In the genomic region with DNA sequence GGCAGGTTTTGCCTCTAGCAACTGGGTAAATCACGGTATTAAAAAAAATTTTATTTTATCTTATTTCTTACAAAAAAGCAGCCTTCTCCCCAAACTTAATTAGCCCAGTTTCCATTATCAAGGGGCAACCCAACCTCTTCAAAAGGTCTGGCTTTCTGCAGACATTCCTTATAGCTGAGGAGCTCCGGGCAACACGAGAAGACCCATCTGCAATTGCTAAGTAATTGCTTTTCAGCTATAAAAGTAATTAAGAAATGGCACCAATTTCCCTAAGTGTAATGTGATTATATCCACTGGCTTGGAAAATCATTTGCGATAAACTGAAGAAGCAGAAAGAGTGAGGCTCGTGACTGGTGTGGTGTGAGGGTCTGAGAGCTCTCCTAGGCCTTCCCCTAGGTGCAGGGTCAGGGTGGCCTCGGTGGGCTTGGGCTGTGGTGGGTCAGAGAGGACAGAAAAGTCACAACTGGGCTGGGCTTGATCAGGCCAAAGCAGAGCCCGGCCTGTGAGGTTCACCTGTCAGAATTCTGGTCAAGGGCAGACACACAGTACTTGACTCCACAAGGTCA, we compare ENCODE assay signal across 22 mouse cellular contexts.
"Had no signal": no experiment of that assay in that cellular context is flagged by ENCODE, and none has a peak within 500 bp of the region (broad histone marks: within the 10 kb centered on the region; RNA-seq: fewer than 3 reads in every experiment).

No protein-coding gene starts in this region.

- H3K9me3 ChIP-seq: limb, embryonic 12.5 days; limb, embryonic 15.5 days; midbrain, embryonic 12.5 days; neural tube, embryonic 12.5 days; stomach, embryonic 15.5 days had no signal

- H3K36me3 ChIP-seq: limb, embryonic 12.5 days; limb, embryonic 15.5 days; midbrain, embryonic 12.5 days; neural tube, embryonic 12.5 days; stomach, embryonic 15.5 days had no signal

- H3K4me2 ChIP-seq: limb, embryonic 12.5 days; limb, embryonic 15.5 days; liver, embryonic 11.5 days; lung, embryonic 14.5 days; midbrain, embryonic 12.5 days; neural tube, embryonic 12.5 days; stomach, embryonic 15.5 days had no signal

- H3K9ac ChIP-seq: limb, embryonic 12.5 days; limb, embryonic 15.5 days; liver, embryonic 14.5 days; liver, postnatal 0 days; lung, embryonic 14.5 days; midbrain, embryonic 12.5 days; neural tube, embryonic 12.5 days; stomach, embryonic 15.5 days had no signal

- H3K4me3 ChIP-seq: limb, embryonic 12.5 days; limb, embryonic 15.5 days; megakaryocyte, embryonic 14.5 days; midbrain, embryonic 12.5 days; neural tube, embryonic 12.5 days; stomach, embryonic 15.5 days had no signal

- H3K27ac ChIP-seq: limb, embryonic 12.5 days; limb, embryonic 15.5 days; liver, embryonic 14.5 days; midbrain, embryonic 12.5 days; neural tube, embryonic 12.5 days; stomach, embryonic 15.5 days had no signal

- ATAC-seq: liver, postnatal 0 days; lung, postnatal 0 days; midbrain, embryonic 16.5 days had no signal

- DNase-seq: kidney, adult 11 months; kidney, adult 8-10 months; kidney, postnatal 14 days; kidney, postnatal 4 days; left cerebral cortex, postnatal 4 days; liver, postnatal 0 days; lung, embryonic 14.5 days; right cerebral cortex, adult 18-20 months; right cerebral cortex, postnatal 14 days; right cerebral cortex, postnatal 4 days; spleen, adult 18-20 months; thymus, postnatal 25 days had no signal
